Mouse (Mus musculus): ENCODE results near the gene Ethe1. TPM values are rescaled to one million over a fixed set of nuclear protein-coding genes. Genes with fewer than 3 reads are reported as not detected.

Ethe1 gene
- 34.7 TPM for polyA plus RNA-seq (2012; fragmentation: generic; extraction: Trizol)

DNA sequence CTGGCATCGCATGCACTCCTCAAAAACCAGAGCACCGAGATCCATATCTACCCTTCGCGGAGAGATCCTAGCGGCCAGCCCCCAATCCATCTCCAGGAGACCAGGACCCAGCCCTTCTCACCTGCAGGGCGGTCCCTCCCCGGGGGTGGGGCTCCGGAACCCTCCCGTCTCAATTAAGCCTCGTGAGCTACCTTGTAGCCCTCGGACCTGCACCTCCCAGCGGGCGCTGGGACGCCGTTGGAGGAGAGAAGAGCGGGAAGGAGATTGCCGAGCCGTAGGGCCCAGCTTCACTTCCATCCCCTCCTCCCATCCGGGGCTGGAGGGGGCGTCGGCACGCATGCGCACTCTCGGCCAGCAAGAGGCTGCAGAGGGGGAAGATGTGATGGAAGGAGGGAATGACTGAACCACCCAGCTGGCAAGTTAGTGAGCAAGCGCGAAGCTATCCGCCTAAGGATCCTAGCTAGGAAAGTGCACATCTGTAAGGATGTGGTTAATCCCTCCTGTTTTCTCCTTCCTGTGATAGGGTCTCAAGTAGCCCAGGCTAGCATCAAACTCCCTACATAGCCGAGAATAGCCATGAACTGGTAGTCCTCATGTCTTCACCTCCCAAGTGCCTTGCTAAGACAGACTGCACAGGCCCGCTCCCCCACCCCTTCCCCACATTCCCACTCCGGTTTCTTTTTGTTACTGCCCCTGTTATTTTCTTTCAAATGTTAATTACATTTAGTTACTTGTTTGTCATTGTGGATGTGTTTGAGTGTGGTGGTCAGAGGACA is at the start of gene Ethe1, which contains the start of gene Zfp575:
TSS of gene Ethe1 (plus strand) at position 214 of the 776 bp plus-strand sequence.
TSS of gene Zfp575 (minus strand) at position 312 of the 776 bp plus-strand sequence.
- no peak within 1 kb of the TSS for H3K4me2 ChIP-seq (ENCODE audit: low read depth)
- no peak within 1 kb of the TSS for H3K4me3 ChIP-seq
- H3ac ChIP-seq (ENCODE audit: control insufficient read depth, insufficient read length): no peak within 1 kb of the TSS
- no peaks in the 10 kb centered on the region for H3K79me2 ChIP-seq (ENCODE audit: control insufficient read depth, insufficient read depth)
- no peaks in the 10 kb centered on the region for H3K27me3 ChIP-seq (ENCODE audit: control insufficient read depth, insufficient read depth, insufficient read length)
- H3K36me3 ChIP-seq (ENCODE audit: control insufficient read depth, insufficient read depth): no peaks in the 10 kb centered on the region
- TF ChIP-seq MYOD1 (IDR thresholded peaks at IDR 0.05; ENCODE audit: control insufficient read depth in 1 of 3, insufficient read length in 2 of 3, low read depth in 2 of 3): no peak
- no peak for TF ChIP-seq POLR2A (IDR thresholded peaks at IDR 0.05; ENCODE audit: insufficient read length, low read depth)
- TF ChIP-seq TCF12 (IDR thresholded peaks at IDR 0.05; ENCODE audit: insufficient read depth, poor library complexity, severe bottlenecking): no peak
- TF ChIP-seq MAX (IDR thresholded peaks at IDR 0.05; ENCODE audit: low read depth): no peak
- TF ChIP-seq SRF (IDR thresholded peaks at IDR 0.05; ENCODE audit: control insufficient read depth, insufficient read length, low read depth): no peak
- TF ChIP-seq USF1 (IDR thresholded peaks at IDR 0.05; ENCODE audit: low read depth): no peak
- no peak for TF ChIP-seq POLR2AphosphoS2 (IDR thresholded peaks at IDR 0.05; ENCODE audit: insufficient read length, low read depth)
- TF ChIP-seq TCF3 (IDR thresholded peaks at IDR 0.05; ENCODE audit: insufficient read length, low read depth): no peak
- no peak for TF ChIP-seq REST (IDR thresholded peaks at IDR 0.05; ENCODE audit: insufficient read depth, insufficient read length)
- no peak for TF ChIP-seq CEBPB (IDR thresholded peaks at IDR 0.05; ENCODE audit: insufficient read depth, poor library complexity, severe bottlenecking)
- no peak for TF ChIP-seq MYOG (IDR thresholded peaks at IDR 0.05; ENCODE audit: control insufficient read depth in 1 of 3, insufficient read depth in 1 of 3, insufficient read length in 2 of 3, low read depth in 2 of 3)
- TF ChIP-seq E2F4 (IDR thresholded peaks at IDR 0.05; ENCODE audit: insufficient read depth): no peak

- Histone ChIP-seq H3K4me2 (ENCODE audit: low read depth) (no peak overlapping the region), H3K79me2 (ENCODE audit: control insufficient read depth, insufficient read depth) (no peaks in the 10 kb centered on the region), H3ac (ENCODE audit: control insufficient read depth, insufficient read length) (no peak overlapping the region), H3K4me3 (no peak overlapping the region), H3K27me3 (ENCODE audit: control insufficient read depth, insufficient read depth, insufficient read length) (no peaks in the 10 kb centered on the region), H3K36me3 (ENCODE audit: control insufficient read depth, insufficient read depth) (no peaks in the 10 kb centered on the region)
- TF ChIP-seq POLR2AphosphoS2 (IDR thresholded peaks at IDR 0.05; ENCODE audit: insufficient read length, low read depth) (peak; percentile 97), POLR2A (IDR thresholded peaks at IDR 0.05; ENCODE audit: insufficient read length, low read depth) (peak; percentile 47), E2F4 (IDR thresholded peaks at IDR 0.05; ENCODE audit: insufficient read depth) (no peak)
Measured at GRCm38 (mm10) chr7:24537591-24537990, 49.8 kb upstream of the Ethe1 start.

DNA sequence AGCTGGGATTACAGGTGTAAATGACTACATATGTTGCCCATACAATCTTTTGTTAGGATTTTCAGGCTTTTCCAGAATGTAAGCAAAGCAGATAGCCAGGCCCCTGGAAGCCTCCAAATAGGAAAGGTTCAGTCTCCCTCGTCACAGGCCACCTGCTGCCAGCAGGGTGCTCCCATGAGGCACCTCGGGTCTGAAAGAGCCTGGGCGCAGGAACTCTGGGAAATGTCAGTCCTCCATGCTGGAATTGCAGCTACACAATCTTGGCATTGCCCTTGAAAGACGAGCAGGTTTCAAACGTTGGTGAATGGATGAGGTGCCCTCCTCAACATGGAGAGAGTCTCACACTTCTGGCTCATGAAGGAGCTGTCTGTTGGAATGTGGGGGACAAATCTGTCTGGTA is 49.2 kb upstream of the Ethe1 start:
- Histone ChIP-seq H3K79me2 (ENCODE audit: control insufficient read depth, insufficient read depth) (no peaks in the 10 kb centered on the region), H3K36me3 (ENCODE audit: control insufficient read depth, insufficient read depth) (no peaks in the 10 kb centered on the region), H3K4me3 (no peak overlapping the region), H3ac (ENCODE audit: control insufficient read depth, insufficient read length) (no peak overlapping the region), H3K27me3 (ENCODE audit: control insufficient read depth, insufficient read depth, insufficient read length) (no peaks in the 10 kb centered on the region), H3K4me2 (ENCODE audit: low read depth) (peak overlapping the region; percentile 58)
- TF ChIP-seq MYOD1 (IDR thresholded peaks at IDR 0.05; ENCODE audit: control insufficient read depth in 1 of 3, insufficient read length in 2 of 3, low read depth in 2 of 3) (no peak), POLR2A (IDR thresholded peaks at IDR 0.05; ENCODE audit: insufficient read length, low read depth) (peak; percentile 26), POLR2AphosphoS2 (IDR thresholded peaks at IDR 0.05; ENCODE audit: insufficient read length, low read depth) (peak; percentile 68), MYOG (IDR thresholded peaks at IDR 0.05; ENCODE audit: control insufficient read depth in 1 of 3, insufficient read depth in 1 of 3, insufficient read length in 2 of 3, low read depth in 2 of 3) (peak in 1 of 3 experiments; percentile 24), USF1 (IDR thresholded peaks at IDR 0.05; ENCODE audit: low read depth) (no peak), SRF (IDR thresholded peaks at IDR 0.05; ENCODE audit: control insufficient read depth, insufficient read length, low read depth) (no peak), CEBPB (IDR thresholded peaks at IDR 0.05; ENCODE audit: insufficient read depth, poor library complexity, severe bottlenecking) (no peak)

- Histone ChIP-seq H3K36me3 (ENCODE audit: control insufficient read depth, insufficient read depth) (no peaks in the 10 kb centered on the region), H3ac (ENCODE audit: control insufficient read depth, insufficient read length) (no peak overlapping the region), H3K4me3 (no peak overlapping the region), H3K4me2 (ENCODE audit: low read depth) (peak overlapping the region; percentile 58), H3K27me3 (ENCODE audit: control insufficient read depth, insufficient read depth, insufficient read length) (no peaks in the 10 kb centered on the region), H3K79me2 (ENCODE audit: control insufficient read depth, insufficient read depth) (no peaks in the 10 kb centered on the region)
- no peak for TF ChIP-seq MYOD1 (IDR thresholded peaks at IDR 0.05; ENCODE audit: control insufficient read depth in 1 of 3, insufficient read length in 2 of 3, low read depth in 2 of 3)
- TF ChIP-seq CEBPB (IDR thresholded peaks at IDR 0.05; ENCODE audit: insufficient read depth, poor library complexity, severe bottlenecking): 0 out of 2 replicates have a peak, but pooled peaks have one; percentile 7
Measured at GRCm38 (mm10) chr7:24538701-24539100, 48.6 kb upstream of the Ethe1 start.

DNA sequence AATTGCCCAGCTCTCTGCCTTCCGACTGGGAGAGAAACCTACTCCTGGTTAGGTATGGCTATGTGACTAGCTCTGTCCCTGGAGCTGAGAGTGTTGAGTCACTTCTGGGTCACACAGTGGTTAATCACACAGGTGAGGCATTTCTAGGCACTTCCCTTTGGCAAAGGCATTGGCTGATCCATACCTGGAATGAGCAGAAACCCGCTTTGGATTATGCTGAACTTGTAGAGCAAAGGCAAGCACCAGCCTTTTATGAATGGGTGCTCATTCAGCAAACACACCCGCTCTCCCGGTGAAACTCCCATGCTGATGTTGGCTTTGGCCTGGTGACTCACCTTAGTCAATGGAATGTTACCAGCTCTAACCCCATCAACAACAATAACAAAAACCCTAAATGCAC is 47.7 kb upstream of the Ethe1 start:
- H3ac ChIP-seq (ENCODE audit: control insufficient read depth, insufficient read length): no peak overlapping the region
- H3K79me2 ChIP-seq (ENCODE audit: control insufficient read depth, insufficient read depth): no peaks in the 10 kb centered on the region
- no peaks in the 10 kb centered on the region for H3K36me3 ChIP-seq (ENCODE audit: control insufficient read depth, insufficient read depth)
- H3K4me3 ChIP-seq: no peak overlapping the region
- TF ChIP-seq USF1 (IDR thresholded peaks at IDR 0.05; ENCODE audit: low read depth) (no peak), TCF3 (IDR thresholded peaks at IDR 0.05; ENCODE audit: insufficient read length, low read depth) (no peak), MAX (IDR thresholded peaks at IDR 0.05; ENCODE audit: low read depth) (no peak), MYOG (IDR thresholded peaks at IDR 0.05; ENCODE audit: control insufficient read depth in 1 of 3, insufficient read depth in 1 of 3, insufficient read length in 2 of 3, low read depth in 2 of 3) (no peak), CEBPB (IDR thresholded peaks at IDR 0.05; ENCODE audit: insufficient read depth, poor library complexity, severe bottlenecking) (no peak), TCF12 (IDR thresholded peaks at IDR 0.05; ENCODE audit: insufficient read depth, poor library complexity, severe bottlenecking) (no peak), REST (IDR thresholded peaks at IDR 0.05; ENCODE audit: insufficient read depth, insufficient read length) (no peak), MYOD1 (IDR thresholded peaks at IDR 0.05; ENCODE audit: control insufficient read depth in 1 of 3, insufficient read length in 2 of 3, low read depth in 2 of 3) (no peak), POLR2AphosphoS2 (IDR thresholded peaks at IDR 0.05; ENCODE audit: insufficient read length, low read depth) (no peak), E2F4 (IDR thresholded peaks at IDR 0.05; ENCODE audit: insufficient read depth) (no peak), SRF (IDR thresholded peaks at IDR 0.05; ENCODE audit: control insufficient read depth, insufficient read length, low read depth) (no peak), POLR2A (IDR thresholded peaks at IDR 0.05; ENCODE audit: insufficient read length, low read depth) (no peak)
- H3K4me2 ChIP-seq (ENCODE audit: low read depth): no peak overlapping the region
- no peaks in the 10 kb centered on the region for H3K27me3 ChIP-seq (ENCODE audit: control insufficient read depth, insufficient read depth, insufficient read length)

Data from myocyte (in vitro differentiated cells).